Mouse (Mus musculus) heart, embryonic 14.5 days (tissue): ENCODE measurements around the gene Dctd. TPM values are rescaled to one million over a fixed set of nuclear protein-coding genes. Genes with fewer than 3 reads are reported as not detected.
"Not testable (repeated sequence)": the region's sequence is repeated elsewhere in the genome, so short reads cannot be mapped to it uniquely, and the experiment has no call there.

Source experiments
- ATAC-seq: fragments of 200-750 bp; cut with Nextera tagmentation; 2 replicates; pipeline ENCODE4 v1.8.0; 2017; ENCODE audit warnings: low read depth, moderate TSS enrichment; ENCODE audit not compliant: insufficient number of reproducible peaks, insufficient read depth, low FRiP score
- H3K27ac ChIP-seq, 2 experiments: fragments of 200-500 bp in 1 of 2; fragments of 300-500 bp in 1 of 2; sonication (generic) in 1 of 2; replicated peaks in 1 of 2; 2 replicates each; pipeline ENCODE4 v1.5.1; 2012 to 2014; ENCODE audit warnings: low read depth in 2 of 2, low read length in 2 of 2, control low read depth in 1 of 2, mild to moderate bottlenecking in 1 of 2, mixed read lengths in 1 of 2; ENCODE audit not compliant: control insufficient read depth in 1 of 2, insufficient read depth in 1 of 2
- H3K27me3 ChIP-seq: fragments of 300-500 bp; sonication (generic); 2 replicates; pipeline ENCODE4 v1.6.1; 2014; ENCODE audit warnings: mild to moderate bottlenecking, low read length, control low read depth; ENCODE audit not compliant: control insufficient read depth, insufficient read depth
- H3K36me3 ChIP-seq: fragments of 300-500 bp; sonication (generic); 2 replicates; pipeline ENCODE4 v1.6.1; 2014; ENCODE audit warnings: mild to moderate bottlenecking, control low read depth, low read length, mixed read lengths; ENCODE audit not compliant: control insufficient read depth, insufficient read depth
- H3K4me1 ChIP-seq, 2 experiments: fragments of 200-500 bp in 1 of 2; fragments of 300-500 bp in 1 of 2; sonication (generic) in 1 of 2; 2 replicates each; pipeline ENCODE4 v1.6.1; 2012 to 2014; ENCODE audit warnings: low read length in 2 of 2, control low read depth in 1 of 2, mixed read lengths in 1 of 2; ENCODE audit not compliant: control insufficient read depth in 2 of 2, insufficient read depth in 2 of 2
- H3K4me2 ChIP-seq: fragments of 300-500 bp; sonication (generic); 2 replicates; pipeline ENCODE4 v1.6.1; 2014; ENCODE audit warnings: mild to moderate bottlenecking, low read length
- H3K4me3 ChIP-seq, 2 experiments: fragments of 200-500 bp in 1 of 2; fragments of 300-500 bp in 1 of 2; sonication (generic) in 1 of 2; 2 replicates each; pipeline ENCODE4 v1.5.1; 2012 to 2014; ENCODE audit warnings: low read length in 2 of 2, mild to moderate bottlenecking in 2 of 2, control low read depth in 1 of 2, low read depth in 1 of 2, moderate library complexity in 1 of 2; ENCODE audit not compliant: control insufficient read depth in 1 of 2, insufficient read depth in 1 of 2
- H3K9ac ChIP-seq: fragments of 300-500 bp; sonication (generic); 2 replicates; pipeline ENCODE4 v1.6.1; 2014; ENCODE audit warnings: mild to moderate bottlenecking, low read length
- H3K9me3 ChIP-seq: fragments of 300-500 bp; sonication (generic); 2 replicates; pipeline ENCODE4 v1.6.1; 2016; ENCODE audit warnings: low read length, control low read depth; ENCODE audit not compliant: control insufficient read depth
- WGBS: fragments of 180-500 bp; shearing (Covaris S2); extraction: QIAGEN DNeasy Blood & Tissue Kit; methylation state at CpG from one replicate; pipeline ENCODE4 v1.1.7; 2014; 5-methylcytosine and 5-hydroxymethylcytosine counted together
- polyA plus RNA-seq: library from polyadenylated mRNA; unstranded; fragments of >200 nt; fragmentation: Nextera tagmentation; extraction: Ambion mirVana; gene quantifications from 2 replicates; pipeline ENCODE4 v1.2.1, GENCODE M21; 2014

Dctd gene
- polyA plus RNA-seq, 1 experiment from 2014 or later = 33.4 TPM

DNA sequence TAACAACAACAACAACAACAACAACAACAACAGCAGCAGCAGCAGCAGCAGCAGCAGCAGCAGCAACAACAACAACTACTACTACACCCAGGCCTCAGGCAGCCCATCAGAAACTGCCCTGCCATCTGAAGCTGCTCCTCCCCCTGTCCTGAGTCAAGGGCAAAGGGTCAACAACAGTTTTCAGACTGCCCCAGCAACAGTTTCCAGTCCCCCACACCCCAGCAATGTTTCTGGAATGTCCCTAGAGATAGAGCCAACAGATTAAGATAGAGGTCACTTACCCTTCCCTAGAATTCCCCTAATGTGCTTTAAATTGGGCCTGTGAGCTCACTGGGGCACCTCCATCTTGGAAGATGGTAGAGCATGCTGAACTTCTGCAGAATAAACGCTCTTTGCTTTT, 79.0 kb downstream of the Dctd start:
- no peak overlapping the region for H3K4me2 ChIP-seq
- H3K27me3 ChIP-seq = no peaks in the 10 kb centered on the region
- no peak overlapping the region for H3K9ac ChIP-seq
- no peak overlapping the region for H3K27ac ChIP-seq
- H3K36me3 ChIP-seq = no peaks in the 10 kb centered on the region
- H3K9me3 ChIP-seq = peaks cover 6% of the 10 kb centered on the region; the same call in 1 of the 2 replicates
- no peak for ATAC-seq
- H3K4me3 ChIP-seq = no peak overlapping the region
- no peaks in the 10 kb centered on the region for H3K4me1 ChIP-seq
- 87% methylated on average over 1 of the region's 1 CpGs for WGBS

DNA sequence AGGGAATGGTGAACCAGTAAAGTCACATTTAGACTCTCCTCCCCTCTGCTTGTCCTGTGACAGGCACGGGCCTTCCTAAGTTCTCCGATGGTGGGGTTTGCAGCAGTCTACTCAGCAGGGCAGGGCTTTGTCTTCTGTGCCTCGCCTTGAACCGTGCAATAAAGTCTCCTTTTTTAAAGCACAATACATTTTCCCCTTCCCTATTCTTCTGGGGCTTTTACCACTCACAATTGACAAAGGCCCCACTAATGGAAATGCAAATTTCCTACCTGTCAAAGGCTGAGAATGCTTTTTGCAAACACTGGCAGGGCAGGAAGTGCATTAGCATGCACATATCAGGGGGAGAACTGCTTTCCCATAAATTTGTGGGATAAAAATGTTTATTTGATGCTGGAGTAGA, 80.1 kb downstream of the Dctd start:
- Histone ChIP-seq H3K27me3 (no peaks in the 10 kb centered on the region), H3K27ac (no peak overlapping the region), H3K4me1 (no peaks in the 10 kb centered on the region), H3K4me3 (no peak overlapping the region), H3K9ac (no peak overlapping the region), H3K36me3 (no peaks in the 10 kb centered on the region), H3K9me3 (peaks cover 6% of the 10 kb centered on the region; the same call in 1 of the 2 replicates), H3K4me2 (no peak overlapping the region)
- no peak for ATAC-seq
- 81% methylated on average over 4 of the region's 4 CpGs for WGBS

GRCm38 (mm10) chr8:48180146-48180545, 81.3 kb downstream of the Dctd start:
- not testable (repeated sequence) for H3K9me3 ChIP-seq, H3K4me3 ChIP-seq, H3K27me3 ChIP-seq, H3K4me2 ChIP-seq, H3K36me3 ChIP-seq, H3K27ac ChIP-seq, H3K4me1 ChIP-seq, H3K9ac ChIP-seq, ATAC-seq
- 83% methylated on average over 9 of the region's 9 CpGs for WGBS

DNA sequence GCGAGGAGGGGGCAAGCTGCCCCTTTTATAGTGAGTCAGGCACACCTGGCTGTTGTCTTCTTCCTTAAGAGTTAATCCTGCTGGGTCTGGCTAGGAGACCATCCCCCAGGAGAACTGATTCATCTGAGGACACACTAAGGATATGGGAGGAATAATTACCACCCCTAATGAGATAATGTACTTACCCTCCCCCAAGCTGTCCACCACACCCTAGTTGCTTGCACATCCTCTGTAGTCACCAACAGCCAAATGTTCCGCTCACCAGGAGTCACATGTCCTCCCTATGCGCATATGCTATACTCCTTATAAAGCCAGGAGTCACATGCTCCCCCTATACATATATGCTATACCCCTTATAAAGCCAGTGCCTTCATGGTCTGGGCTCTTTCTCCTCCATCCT, 82.1 kb downstream of the Dctd start:
- ATAC-seq = no peak
- WGBS = 85% methylated on average over 3 of the region's 3 CpGs

GRCm38 (mm10) chr8:48183758-48184157, 84.9 kb downstream of the Dctd start:
- Histone ChIP-seq H3K9me3 (peaks cover 6% of the 10 kb centered on the region; the same call in 1 of the 2 replicates), H3K27me3 (no peaks in the 10 kb centered on the region), H3K4me2 (no peak overlapping the region), H3K4me1 (no peaks in the 10 kb centered on the region), H3K27ac (no peak overlapping the region), H3K36me3 (no peaks in the 10 kb centered on the region), H3K4me3 (no peak overlapping the region), H3K9ac (no peak overlapping the region)
- 86% methylated on average over 7 of the region's 7 CpGs for WGBS
- ATAC-seq = no peak

More for the DNA sequence above, 82.1 kb downstream of the Dctd start:
- Histone ChIP-seq H3K27me3 (no peaks in the 10 kb centered on the region), H3K36me3 (no peaks in the 10 kb centered on the region), H3K27ac (no peak overlapping the region), H3K4me1 (no peaks in the 10 kb centered on the region), H3K9me3 (peaks cover 6% of the 10 kb centered on the region; the same call in 1 of the 2 replicates), H3K4me3 (no peak overlapping the region), H3K4me2 (no peak overlapping the region), H3K9ac (no peak overlapping the region)

- no peaks in the 10 kb centered on the region for H3K27me3 ChIP-seq
- no peaks in the 10 kb centered on the region for H3K36me3 ChIP-seq
- H3K4me3 ChIP-seq = no peak overlapping the region
- H3K4me2 ChIP-seq = no peak overlapping the region
- H3K9ac ChIP-seq = no peak overlapping the region
- WGBS = 95% methylated on average over 12 of the region's 12 CpGs
- no peaks in the 10 kb centered on the region for H3K9me3 ChIP-seq
- H3K4me1 ChIP-seq = no peaks in the 10 kb centered on the region
- no peak for ATAC-seq
- H3K27ac ChIP-seq = no peak overlapping the region
Measured at GRCm38 (mm10) chr8:48188586-48188985, 89.7 kb downstream of the Dctd start.

DNA sequence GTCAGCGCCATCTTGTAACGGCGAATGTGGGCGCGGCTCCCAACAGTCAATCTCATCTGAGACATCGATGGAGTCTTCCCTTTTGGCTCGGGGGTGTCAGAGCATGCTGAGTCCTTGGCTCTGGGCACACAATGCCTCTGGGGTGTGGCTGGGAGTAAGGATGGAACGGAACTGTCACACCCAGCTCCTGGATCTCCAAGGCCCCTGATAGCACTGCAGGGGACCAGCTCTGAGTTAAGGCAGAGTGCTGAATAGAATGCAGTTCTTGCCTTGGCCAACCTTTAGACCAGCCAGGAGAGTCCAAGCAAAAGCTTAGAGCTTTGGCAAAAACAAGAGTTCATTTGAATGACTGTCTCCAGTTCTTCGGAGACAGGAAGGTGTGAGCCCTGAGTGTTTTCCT, 97.1 kb downstream of the Dctd start:
- no peaks in the 10 kb centered on the region for H3K4me1 ChIP-seq
- no peak overlapping the region for H3K4me3 ChIP-seq
- no peaks in the 10 kb centered on the region for H3K27me3 ChIP-seq
- H3K9ac ChIP-seq = no peak overlapping the region
- H3K27ac ChIP-seq = no peak overlapping the region
- H3K9me3 ChIP-seq = no peaks in the 10 kb centered on the region
- 94% methylated on average over 9 of the region's 9 CpGs for WGBS
- ATAC-seq = no peak
- H3K36me3 ChIP-seq = no peaks in the 10 kb centered on the region
- H3K4me2 ChIP-seq = no peak overlapping the region

DNA sequence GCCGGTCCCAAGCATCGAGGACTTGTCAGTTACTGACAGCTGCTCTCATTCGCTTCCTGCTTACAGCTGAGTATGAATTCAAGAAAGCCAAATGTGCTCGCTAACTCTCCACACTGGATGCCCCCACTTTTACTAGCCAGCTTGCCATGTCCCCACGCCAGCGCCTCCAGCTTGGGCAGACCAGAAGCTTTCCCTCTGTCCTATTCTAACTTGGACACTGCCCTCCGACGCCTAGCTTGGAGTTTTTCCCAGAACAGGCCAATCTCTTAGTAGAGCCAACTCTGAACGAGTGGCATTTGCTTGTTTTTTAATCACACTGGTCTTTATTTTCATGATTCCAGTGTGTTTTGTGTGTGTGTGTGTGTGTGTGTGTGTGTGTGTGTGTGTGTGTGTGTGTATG, 100.3 kb downstream of the Dctd start:
- no peak overlapping the region for H3K27ac ChIP-seq
- no peaks in the 10 kb centered on the region for H3K4me1 ChIP-seq
- no peak overlapping the region for H3K9ac ChIP-seq
- no peak overlapping the region for H3K4me2 ChIP-seq
- no peaks in the 10 kb centered on the region for H3K9me3 ChIP-seq
- H3K36me3 ChIP-seq = no peaks in the 10 kb centered on the region
- H3K4me3 ChIP-seq = no peak overlapping the region
- WGBS = 89% methylated on average over 9 of the region's 9 CpGs
- no peaks in the 10 kb centered on the region for H3K27me3 ChIP-seq
- no peak for ATAC-seq
